Mouse (Mus musculus) CH12.LX (cell line): ENCODE data around the gene Pde4b. TPM values are rescaled to one million over a fixed set of nuclear protein-coding genes. Genes with fewer than 3 reads are reported as not detected.

Experiments used
- DNase-seq: peaks from one replicate; pipeline ENCODE4 v3.0.0-alpha.2; 2013; ENCODE audit errors: extremely low read depth
- H3K27ac ChIP-seq: 2 replicates; pipeline ENCODE4 v1.5.1; 2012; ENCODE audit warnings: low read depth, mild to moderate bottlenecking, control low read depth, moderate library complexity; ENCODE audit not compliant: insufficient read depth
- H3K27me3 ChIP-seq: replicated peaks from 2 replicates; pipeline ENCODE3; 2012; ENCODE audit warnings: inconsistent platforms
- H3K36me3 ChIP-seq, 2 experiments: replicated peaks in 1 of 2; 2 replicates each; pipeline versions ENCODE3 to v1.6.1; 2012; ENCODE audit warnings: inconsistent platforms in 1 of 2, low read length in 1 of 2, mild to moderate bottlenecking in 1 of 2, mixed read lengths in 1 of 2, moderate library complexity in 1 of 2; ENCODE audit not compliant: control insufficient read depth in 1 of 2, insufficient read depth in 1 of 2
- H3K4me1 ChIP-seq, 2 experiments: 2 replicates each; pipeline ENCODE4 v1.6.1; 2012; ENCODE audit warnings: inconsistent platforms in 1 of 2, moderate library complexity in 1 of 2; ENCODE audit not compliant: insufficient read depth in 2 of 2, control insufficient read depth in 1 of 2
- H3K4me2 ChIP-seq: 2 replicates; pipeline ENCODE4 v1.6.1; 2012; ENCODE audit warnings: low read depth, mild to moderate bottlenecking, control low read depth; ENCODE audit not compliant: poor library complexity, insufficient read depth, severe bottlenecking
- H3K4me3 ChIP-seq, 3 experiments: fragments of 150-350 bp in 1 of 3; sonication (generic) in 1 of 3; replicated peaks in 1 of 3; 2 replicates each; pipeline versions ENCODE3 to v1.5.1; 2011 to 2012; ENCODE audit warnings: low read depth in 2 of 3, low read length in 2 of 3, mild to moderate bottlenecking in 2 of 3, moderate library complexity in 2 of 3, control low read depth in 1 of 3, improper control_type of control experiment in 1 of 3, inconsistent platforms in 1 of 3, mixed read lengths in 1 of 3; ENCODE audit not compliant: poor library complexity in 1 of 3
- H3K79me2 ChIP-seq: replicated peaks from 2 replicates; pipeline ENCODE4 v1.6.1; 2012; ENCODE audit warnings: mild to moderate bottlenecking, moderate library complexity; ENCODE audit not compliant: control insufficient read depth, poor library complexity, insufficient read depth, severe bottlenecking; ENCODE audit errors: extremely low read depth
- H3K9ac ChIP-seq: 2 replicates; pipeline ENCODE4 v1.6.1; 2012; ENCODE audit warnings: low read depth, mild to moderate bottlenecking, control low read depth, moderate library complexity; ENCODE audit not compliant: insufficient read depth
- H3K9me3 ChIP-seq: replicated peaks from 2 replicates; pipeline ENCODE3; 2012; ENCODE audit warnings: low read length, inconsistent platforms, mixed read lengths
- BHLHE40 ChIP-seq: IDR thresholded peaks from 2 replicates; pipeline ENCODE4 v1.6.1; 2011; ENCODE audit warnings: mild to moderate bottlenecking, low read depth, low read length, improper control_type of control experiment
- CHD1 ChIP-seq: IDR thresholded peaks from 2 replicates; pipeline ENCODE4 v1.6.1; 2012; ENCODE audit warnings: low read depth, low read length, improper control_type of control experiment, inconsistent platforms
- CHD2 ChIP-seq: IDR thresholded peaks from 2 replicates; pipeline ENCODE4 v1.6.1; 2011; ENCODE audit warnings: low read length, improper control_type of control experiment
- CTCF ChIP-seq, 2 experiments: IDR thresholded peaks in 1 of 2; conservative IDR thresholded peaks in 1 of 2; 2 replicates each; pipeline ENCODE4 v1.5.1; 2011 to 2012; ENCODE audit warnings: low read depth in 2 of 2, low read length in 2 of 2, improper control_type of control experiment in 1 of 2, inconsistent platforms in 1 of 2, mild to moderate bottlenecking in 1 of 2, moderate library complexity in 1 of 2
- E2F4 ChIP-seq: IDR thresholded peaks from 2 replicates; pipeline ENCODE4 v1.6.1; 2011; ENCODE audit warnings: low read depth, low read length, improper control_type of control experiment; ENCODE audit not compliant: insufficient replicate concordance
- ETS1 ChIP-seq: conservative IDR thresholded peaks from 2 replicates; pipeline ENCODE4 v1.6.1; 2012; ENCODE audit warnings: low read depth, mild to moderate bottlenecking, inconsistent platforms, low read length, improper control_type of control experiment, moderate library complexity
- HCFC1 ChIP-seq: IDR thresholded peaks from 2 replicates; pipeline ENCODE4 v1.6.1; 2012; ENCODE audit warnings: low read depth, mild to moderate bottlenecking, inconsistent platforms, low read length, improper control_type of control experiment
- JUN ChIP-seq: IDR thresholded peaks from 2 replicates; pipeline ENCODE4 v1.6.1; 2011; ENCODE audit warnings: low read depth, mild to moderate bottlenecking, low read length, improper control_type of control experiment, moderate library complexity; ENCODE audit not compliant: insufficient read depth
- KAT2A ChIP-seq: IDR thresholded peaks from 2 replicates; pipeline ENCODE4 v1.6.1; 2012; ENCODE audit warnings: low read length, improper control_type of control experiment, inconsistent platforms; ENCODE audit not compliant: insufficient replicate concordance
- MAFK ChIP-seq: IDR thresholded peaks from 2 replicates; pipeline ENCODE4 v1.6.1; 2011; ENCODE audit warnings: low read length, improper control_type of control experiment; ENCODE audit not compliant: insufficient replicate concordance
- MAX ChIP-seq: IDR thresholded peaks from 2 replicates; pipeline ENCODE4 v1.6.1; 2011; ENCODE audit warnings: low read length, improper control_type of control experiment
- MAZ ChIP-seq: IDR thresholded peaks from 2 replicates; pipeline ENCODE4 v1.6.1; 2012; ENCODE audit warnings: low read depth, mild to moderate bottlenecking, inconsistent platforms, low read length, improper control_type of control experiment, moderate library complexity
- MXI1 ChIP-seq: IDR thresholded peaks from 2 replicates; pipeline ENCODE4 v1.6.1; 2011; ENCODE audit warnings: mild to moderate bottlenecking, low read depth, low read length, improper control_type of control experiment
- POLR2A ChIP-seq: IDR thresholded peaks from 2 replicates; pipeline ENCODE4 v1.6.1; 2011; ENCODE audit warnings: low read depth, mild to moderate bottlenecking, improper control_type of control experiment, low read length
- RCOR1 ChIP-seq: conservative IDR thresholded peaks from 2 replicates; pipeline ENCODE4 v1.6.1; 2012; ENCODE audit warnings: low read depth, mild to moderate bottlenecking, inconsistent platforms, low read length, improper control_type of control experiment
- SMC3 ChIP-seq: IDR thresholded peaks from 2 replicates; pipeline ENCODE4 v1.6.1; 2011; ENCODE audit warnings: low read depth, low read length, improper control_type of control experiment
- TBP ChIP-seq: conservative IDR thresholded peaks from 2 replicates; pipeline ENCODE4 v1.6.1; 2011; ENCODE audit warnings: low read depth, low read length, improper control_type of control experiment
- USF1 ChIP-seq: IDR thresholded peaks from 2 replicates; pipeline ENCODE4 v1.6.1; 2014; ENCODE audit warnings: low read depth, mild to moderate bottlenecking, inconsistent platforms, low read length, improper control_type of control experiment
- ZC3H11A ChIP-seq: IDR thresholded peaks from 2 replicates; pipeline ENCODE4 v1.6.1; 2012; ENCODE audit warnings: low read depth, mild to moderate bottlenecking, inconsistent platforms, low read length, improper control_type of control experiment
- dilution Hi-C: fragments of 300-500 bp; cut with MboI; formaldehyde crosslinking; loops from 2 replicates; pipeline ENCODE4 v1.14.3; 2020; ENCODE audit warnings: low sequenced_read_pairs; ENCODE audit not compliant: extremely low pct_unique_long_range_greater_than_20kb, extremely low pct_ligation_motif_present
- in situ Hi-C: fragments of 300-500 bp; cut with MboI; formaldehyde crosslinking; loops from 3 replicates; pipeline ENCODE4 v1.14.3; 2019; ENCODE audit warnings: low sequenced_read_pairs, low pct_ligation_motif_present, low pct_unique_long_range_greater_than_20kb, mixed read lengths
- polyA plus RNA-seq: library from polyadenylated mRNA; unstranded; fragments of >175 nt; gene quantifications from 2 replicates; pipeline ENCODE4 v1.2.1, GENCODE M21; 2012; ENCODE audit warnings: low read depth; ENCODE audit not compliant: insufficient read length
- total RNA-seq, 2 experiments: library from RNA; depleted of rRNA; stranded (reverse); fragments of 300-350 nt in 1 of 2; fragments of >200 nt in 1 of 2; gene quantifications; 2 replicates each; pipeline ENCODE4 v1.2.3; 2012 to 2014

The Pde4b gene
- total and polyA plus RNA-seq, 3 experiments, result 9.6 to 24.2 (median 21.8) TPM

DNA sequence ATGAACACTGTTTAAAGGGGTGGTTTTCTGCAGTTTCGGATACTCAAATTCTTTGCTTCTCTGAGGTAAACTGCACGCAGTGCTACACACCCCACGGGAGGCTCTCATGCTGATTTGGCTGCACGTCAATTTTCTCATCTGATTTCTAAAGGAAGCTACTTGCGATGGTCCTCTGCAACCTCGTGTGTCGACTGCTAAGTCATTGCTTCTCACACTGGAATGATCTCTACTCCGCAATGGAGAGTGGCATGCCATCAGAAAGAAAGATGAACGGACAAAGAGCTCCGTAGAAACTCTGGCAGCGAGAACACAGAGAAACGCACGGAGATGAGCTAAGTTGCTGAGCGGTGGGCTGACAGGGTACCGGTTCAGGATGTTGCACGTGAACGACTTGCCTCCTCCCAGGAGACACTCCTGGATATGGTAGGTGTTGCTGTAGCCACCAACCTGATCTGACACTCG, 334.1 kb downstream of the Pde4b start:
- Histone ChIP-seq H3K27me3 (no peaks in the 10 kb centered on the region), H3K4me1 (peaks cover 5 to 16% of the 10 kb centered on the region in 2 experiments; a peak in 3 of 4 replicates), H3K9me3 (no peaks in the 10 kb centered on the region), H3K36me3 (no peaks in the 10 kb centered on the region), H3K79me2 (no peaks in the 10 kb centered on the region), H3K27ac (no peak overlapping the region), H3K9ac (no peak overlapping the region), H3K4me2 (no peak overlapping the region), H3K4me3 (no peak overlapping the region)
- no peak for TF ChIP-seq KAT2A
- no peak for TF ChIP-seq E2F4
- no peak for TF ChIP-seq JUN
- no peak for TF ChIP-seq CHD2
- TF ChIP-seq MAFK, result no peak
- TF ChIP-seq ZC3H11A, result no peak
- TF ChIP-seq POLR2A, result no peak
- no peak for TF ChIP-seq TBP
- in situ Hi-C loops (no loop called here), dilution Hi-C loops (no loop called here)
- DNase-seq, result no peak

DNA sequence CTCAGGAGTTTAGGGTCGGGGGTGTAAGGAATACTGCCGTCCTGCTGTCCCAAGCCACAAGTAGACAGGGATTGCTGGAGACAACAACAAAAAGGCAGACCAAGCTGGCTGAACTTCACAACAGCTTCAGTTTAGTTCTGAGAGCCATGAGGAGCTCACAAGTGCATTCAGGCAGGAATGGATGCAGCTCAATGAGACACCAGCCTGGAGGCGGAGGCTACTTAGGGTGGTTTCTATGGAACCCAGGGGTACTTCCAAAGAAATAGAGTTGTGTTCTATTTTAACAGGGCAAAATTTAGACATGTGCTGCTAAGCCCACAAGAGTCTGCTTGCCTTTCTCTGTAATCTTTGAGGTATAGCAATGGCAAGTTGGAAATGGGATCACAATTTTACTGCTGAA, 336.8 kb downstream of the Pde4b start:
- no peak overlapping the region for H3K4me3 ChIP-seq
- in situ Hi-C loops, result no loop called here
- no peak for TF ChIP-seq MAFK
- TF ChIP-seq USF1, result no peak
- TF ChIP-seq CHD2, result no peak
- no peak for TF ChIP-seq CHD1
- TF ChIP-seq JUN, result no peak
- no peak for TF ChIP-seq BHLHE40
- TF ChIP-seq CTCF (conservative IDR thresholded peaks at IDR 0.05 in 1 of 2, IDR thresholded peaks at IDR 0.05 in 1 of 2; ENCODE audit: low read depth in 2 of 2, low read length in 2 of 2), result no peak
- TF ChIP-seq ZC3H11A, result no peak
- no peak for TF ChIP-seq MXI1
- no peak for TF ChIP-seq RCOR1
- TF ChIP-seq MAZ, result no peak
- no peak for TF ChIP-seq HCFC1
- TF ChIP-seq SMC3, result no peak
- no peak for TF ChIP-seq MAX
- no peak for TF ChIP-seq ETS1
- no peak for TF ChIP-seq POLR2A
- no peak overlapping the region for H3K27ac ChIP-seq
- no peak overlapping the region for H3K9ac ChIP-seq
- H3K4me1 ChIP-seq, result peaks cover 7 to 17% of the 10 kb centered on the region in 2 experiments; a peak in 3 of 4 replicates
- H3K79me2 ChIP-seq, result no peaks in the 10 kb centered on the region
- DNase-seq, result no peak
- H3K9me3 ChIP-seq, result no peaks in the 10 kb centered on the region
- no peaks in the 10 kb centered on the region for H3K27me3 ChIP-seq
- H3K36me3 ChIP-seq, result no peaks in the 10 kb centered on the region
- dilution Hi-C loops, result no loop called here
- H3K4me2 ChIP-seq, result no peak overlapping the region
